Mouse (Mus musculus) NIH3T3 (cell line): ENCODE measurements around the gene Slc25a30.

Experiments
- DNase-seq: peaks from one replicate; pipeline ENCODE4 v3.0.0-alpha.2; 2012; ENCODE audit warnings: low read depth

Gene Slc25a30

GRCm38 (mm10) chr14:75741904-75742303 lies 44.9 kb downstream of the Slc25a30 start:
- no peak for DNase-seq

- no peak for DNase-seq
Measured at GRCm38 (mm10) chr14:75735597-75735996, 51.2 kb downstream of the Slc25a30 start.

- DNase-seq = no peak
Measured at GRCm38 (mm10) chr14:75732631-75733030, 54.2 kb downstream of the Slc25a30 start.

DNA sequence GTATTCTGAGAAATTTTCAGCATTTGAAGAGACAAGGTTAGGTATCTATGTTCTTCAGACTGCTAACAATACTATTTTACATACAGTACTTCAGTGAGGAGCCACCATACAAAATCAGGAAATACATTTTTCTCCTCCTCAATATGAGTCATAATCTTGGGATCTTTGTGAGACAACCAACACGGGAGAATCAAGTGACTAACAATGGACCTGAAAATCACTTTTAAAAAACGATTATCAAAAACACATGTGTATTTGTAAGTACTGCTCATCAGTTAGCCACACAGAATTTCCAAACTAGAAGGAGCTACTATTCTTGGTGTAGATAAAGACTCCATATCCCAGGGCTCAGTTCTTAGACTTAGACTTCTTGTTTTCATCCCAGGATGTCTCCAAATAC lies 55.5 kb downstream of the Slc25a30 start:
- peak; percentile 60 for DNase-seq

DNA sequence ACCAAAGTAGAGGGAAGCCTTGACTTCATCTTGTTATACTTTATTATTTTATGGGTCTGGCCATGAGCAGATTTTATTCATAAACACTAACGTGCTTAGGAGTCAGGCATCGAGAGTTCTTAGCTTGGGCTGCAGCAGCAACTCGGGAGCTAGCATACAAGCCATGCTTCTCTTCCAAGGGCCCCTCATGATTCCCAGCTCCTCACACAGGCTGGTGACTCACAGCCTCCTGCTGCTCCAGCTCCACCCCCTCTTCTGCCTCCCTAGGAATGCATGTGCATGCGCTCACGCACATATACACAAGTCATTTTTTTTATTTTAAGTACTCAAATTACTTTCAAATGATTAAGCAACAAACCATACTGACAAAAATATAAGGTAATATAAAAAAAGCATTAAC lies 58.7 kb downstream of the Slc25a30 start:
- no peak for DNase-seq

- DNase-seq = peak; percentile 39
Measured at GRCm38 (mm10) chr14:75727046-75727445, 59.8 kb downstream of the Slc25a30 start.

DNA sequence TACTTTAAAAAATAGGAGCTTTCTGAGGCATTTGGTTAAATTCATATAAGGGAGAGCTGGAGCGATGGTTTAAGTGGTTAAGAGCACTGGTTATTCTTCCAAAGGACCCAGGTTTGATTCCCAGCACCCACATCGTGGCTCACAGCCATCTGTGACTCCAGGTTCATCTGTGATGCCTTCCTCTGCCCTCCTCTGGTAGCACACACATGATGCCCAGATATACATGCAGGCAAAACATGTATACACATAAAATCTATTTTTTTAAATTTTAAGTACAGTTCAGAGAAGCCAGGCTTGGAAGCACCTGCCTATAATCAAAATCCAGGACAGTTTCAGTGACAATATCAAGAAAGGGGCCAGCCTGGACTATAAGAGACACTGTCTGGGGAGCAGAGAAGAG lies 64.0 kb downstream of the Slc25a30 start:
- no peak for DNase-seq

GRCm38 (mm10) chr14:75721977-75722563 lies 64.8 kb downstream of the Slc25a30 start:
- DNase-seq = peak; percentile 81

- no peak for DNase-seq
Measured at GRCm38 (mm10) chr14:75720121-75720520, 66.7 kb downstream of the Slc25a30 start.

DNA sequence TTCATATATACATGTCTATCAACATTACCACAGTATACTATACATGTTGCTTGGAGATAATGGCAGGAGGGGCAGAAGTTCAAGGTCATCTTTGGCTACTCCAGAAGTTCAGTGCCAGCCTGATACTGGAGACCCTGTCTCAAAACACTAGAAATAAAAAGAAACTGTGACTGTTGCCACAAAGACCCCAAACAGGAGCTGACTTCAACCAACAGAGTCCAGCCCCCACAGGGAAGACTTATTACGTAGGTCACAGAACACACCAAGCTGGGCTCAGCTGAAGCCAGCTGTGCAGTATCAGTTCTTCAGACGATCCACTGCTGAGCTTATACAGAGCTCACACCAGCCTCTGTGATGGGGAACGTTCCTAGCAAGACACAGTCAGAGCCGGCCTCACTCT lies 70.4 kb downstream of the Slc25a30 start:
- no peak for DNase-seq

DNA sequence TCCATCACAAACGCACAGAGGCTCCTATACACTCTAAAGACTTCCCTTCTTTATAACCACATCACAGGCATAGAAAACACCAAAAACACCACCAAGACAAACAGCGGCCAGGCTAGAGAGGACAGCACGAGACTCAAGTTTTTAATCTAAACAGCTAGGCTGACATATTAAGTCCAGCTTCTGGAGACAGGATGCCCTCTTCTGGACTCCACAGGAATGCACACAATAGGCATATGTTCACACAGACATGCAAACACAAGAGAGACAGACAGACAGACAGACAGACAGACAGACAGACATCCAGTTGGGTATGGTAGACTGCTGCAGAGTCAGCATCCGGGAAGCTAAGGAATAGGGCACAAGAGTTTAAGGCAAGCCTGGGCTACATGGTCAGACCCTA lies 73.2 kb downstream of the Slc25a30 start:
- DNase-seq = peak; percentile 15

DNA sequence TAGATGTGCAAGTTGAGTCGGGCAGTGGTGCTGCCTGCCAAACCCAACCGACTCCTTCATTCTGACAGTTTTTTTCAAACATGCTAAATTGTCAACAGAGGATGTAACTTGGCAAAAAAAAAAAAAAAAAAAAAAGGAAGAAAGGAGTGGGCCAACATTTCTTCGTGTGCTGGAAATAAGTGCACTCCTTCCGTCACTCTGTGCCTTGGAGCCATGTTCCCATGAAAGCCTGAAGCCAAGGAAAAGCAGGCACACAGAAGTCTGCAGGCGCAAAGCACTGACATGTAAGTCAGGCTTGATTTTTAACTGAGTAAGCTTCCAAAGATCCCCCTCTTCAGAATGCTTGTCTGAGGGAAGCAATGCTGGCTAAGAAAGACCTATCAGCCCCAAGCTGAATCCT lies 74.2 kb downstream of the Slc25a30 start:
- DNase-seq = no peak

DNA sequence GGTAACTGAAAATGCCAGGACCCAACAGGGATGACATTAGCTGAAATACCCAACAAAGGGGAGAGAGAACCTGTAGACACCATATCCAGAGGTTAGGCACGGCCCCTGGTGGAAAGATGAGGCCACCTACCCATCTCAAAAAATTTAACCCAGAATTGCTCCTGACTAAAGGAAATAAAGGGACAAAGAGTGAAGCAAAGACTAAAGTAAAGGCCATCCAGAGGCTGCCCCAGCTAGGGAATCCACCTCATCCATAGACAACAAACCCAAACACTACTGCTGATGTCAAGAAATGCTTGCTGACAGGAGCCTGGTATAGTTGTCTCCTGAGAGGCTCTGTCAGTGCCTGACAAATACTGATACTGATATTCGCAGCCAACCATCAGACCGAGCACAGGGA lies 75.1 kb downstream of the Slc25a30 start:
- DNase-seq = no peak
